Mouse (Mus musculus) embryonic facial prominence, embryonic 12.5 days (tissue): Measurements from ENCODE around the gene Pcbp1. TPM values are rescaled to one million over a fixed set of nuclear protein-coding genes. Genes with fewer than 3 reads are reported as not detected.
A peak's percentile ranks its signal among the peaks of the same experiment; 100 is the strongest.

Experiments used
- ATAC-seq: fragments of 200-750 bp; cut with Nextera tagmentation; 2 replicates; pipeline ENCODE4 v1.8.0; 2017; ENCODE audit not compliant: insufficient number of reproducible peaks, insufficient read depth, low FRiP score, low TSS enrichment
- H3K27ac ChIP-seq: fragments of 300-500 bp; sonication (generic); 2 replicates; pipeline ENCODE4 v1.5.1; 2016; ENCODE audit warnings: mild to moderate bottlenecking
- H3K27me3 ChIP-seq: fragments of 300-500 bp; sonication (generic); 2 replicates; pipeline ENCODE4 v1.6.1; 2016; ENCODE audit warnings: mild to moderate bottlenecking, moderate library complexity
- H3K36me3 ChIP-seq: fragments of 300-500 bp; sonication (generic); 2 replicates; pipeline ENCODE4 v1.6.1; 2016; ENCODE audit warnings: mild to moderate bottlenecking
- H3K4me1 ChIP-seq: fragments of 300-500 bp; sonication (generic); 2 replicates; pipeline ENCODE4 v1.6.1; 2016
- H3K4me2 ChIP-seq: fragments of 300-500 bp; sonication (generic); replicated peaks from 2 replicates; pipeline ENCODE4 v1.6.1; 2016; ENCODE audit warnings: mild to moderate bottlenecking, moderate library complexity
- H3K4me3 ChIP-seq: fragments of 300-500 bp; sonication (generic); 2 replicates; pipeline ENCODE4 v1.5.1; 2016; ENCODE audit warnings: mild to moderate bottlenecking
- H3K9ac ChIP-seq: fragments of 300-500 bp; sonication (generic); 2 replicates; pipeline ENCODE4 v1.6.1; 2016; ENCODE audit warnings: mild to moderate bottlenecking, moderate library complexity
- H3K9me3 ChIP-seq: fragments of 300-500 bp; sonication (generic); 2 replicates; pipeline ENCODE4 v1.6.1; 2016; ENCODE audit warnings: mild to moderate bottlenecking, moderate library complexity
- WGBS: fragments of 180-500 bp; shearing (Covaris S2); methylation state at CpG from one replicate; pipeline ENCODE4 v1.1.7; 2016; 5-methylcytosine and 5-hydroxymethylcytosine counted together
- polyA plus RNA-seq: library from polyadenylated mRNA; unstranded; fragments of >200 nt; fragmentation: Nextera tagmentation; extraction: Ambion mirVana; gene quantifications from 2 replicates; pipeline ENCODE4 v1.2.1, GENCODE M21; 2016

Gene Pcbp1
- polyA plus RNA-seq, 1 experiment from 2014 or later: 537 TPM

GRCm38 (mm10) chr6:86545236-86545635 is 19.1 kb upstream of the Pcbp1 start:
- H3K9ac ChIP-seq: no peak overlapping the region
- H3K36me3 ChIP-seq: peaks cover 58% of the 10 kb centered on the region
- 56% methylated on average over 4 of the region's 4 CpGs for WGBS
- no peaks in the 10 kb centered on the region for H3K27me3 ChIP-seq
- H3K27ac ChIP-seq: no peak overlapping the region
- no peak for ATAC-seq
- no peak overlapping the region for H3K4me3 ChIP-seq
- H3K9me3 ChIP-seq: no peaks in the 10 kb centered on the region; the same call in 1 of the 2 replicates
- H3K4me2 ChIP-seq: no peak overlapping the region
- no peaks in the 10 kb centered on the region for H3K4me1 ChIP-seq

GRCm38 (mm10) chr6:86543869-86544268 is 17.7 kb upstream of the Pcbp1 start:
- ATAC-seq: no peak
- 88% methylated on average over 3 of the region's 3 CpGs for WGBS
- H3K4me2 ChIP-seq: no peak overlapping the region
- H3K27me3 ChIP-seq: no peaks in the 10 kb centered on the region
- no peaks in the 10 kb centered on the region; the same call in 1 of the 2 replicates for H3K9me3 ChIP-seq
- no peaks in the 10 kb centered on the region for H3K4me1 ChIP-seq
- H3K36me3 ChIP-seq: peaks cover 52% of the 10 kb centered on the region
- H3K4me3 ChIP-seq: no peak overlapping the region
- H3K27ac ChIP-seq: no peak overlapping the region
- H3K9ac ChIP-seq: no peak overlapping the region

- Histone ChIP-seq H3K9me3 (no peaks in the 10 kb centered on the region; the same call in 1 of the 2 replicates), H3K36me3 (peaks cover 53% of the 10 kb centered on the region), H3K4me3 (no peak overlapping the region), H3K27me3 (no peaks in the 10 kb centered on the region), H3K9ac (no peak overlapping the region), H3K4me2 (no peak overlapping the region), H3K27ac (no peak overlapping the region), H3K4me1 (no peaks in the 10 kb centered on the region)
- ATAC-seq: no peak
- 97% methylated on average over 13 of the region's 13 CpGs for WGBS
These were observed 16.9 kb upstream of the Pcbp1 start for GRCm38 (mm10) chr6:86543060-86543459.

- Histone ChIP-seq H3K4me2 (no peak overlapping the region), H3K9ac (no peak overlapping the region), H3K36me3 (peaks cover 54% of the 10 kb centered on the region), H3K27me3 (no peaks in the 10 kb centered on the region), H3K4me1 (no peaks in the 10 kb centered on the region), H3K9me3 (no peaks in the 10 kb centered on the region; the same call in 1 of the 2 replicates), H3K4me3 (no peak overlapping the region), H3K27ac (no peak overlapping the region)
- WGBS: 86% methylated on average over 2 of the region's 2 CpGs
- no peak for ATAC-seq
These were observed 15.5 kb upstream of the Pcbp1 start for GRCm38 (mm10) chr6:86541650-86542049.

- H3K36me3 ChIP-seq: peaks cover 17% of the 10 kb centered on the region
- H3K9ac ChIP-seq: no peak overlapping the region
- H3K9me3 ChIP-seq: no peaks in the 10 kb centered on the region
- H3K27ac ChIP-seq: no peak overlapping the region
- H3K27me3 ChIP-seq: no peaks in the 10 kb centered on the region
- 85% methylated on average over 1 of the region's 1 CpGs for WGBS
- H3K4me1 ChIP-seq: peaks cover 4% of the 10 kb centered on the region
- H3K4me2 ChIP-seq: no peak overlapping the region
- H3K4me3 ChIP-seq: no peak overlapping the region
- no peak for ATAC-seq
These were observed 2.3 kb upstream of the Pcbp1 start for GRCm38 (mm10) chr6:86528451-86528785.

GRCm38 (mm10) chr6:86527766-86528450 is 1.8 kb upstream of the Pcbp1 start:
- Histone ChIP-seq H3K9ac (peak overlapping the region; percentile 99; the same call in 1 of the 2 replicates), H3K4me2 (peak overlapping the region; percentile 85), H3K27me3 (no peaks in the 10 kb centered on the region), H3K27ac (peak overlapping the region; percentile 100), H3K4me1 (peaks cover 9% of the 10 kb centered on the region), H3K36me3 (peaks cover 17% of the 10 kb centered on the region), H3K4me3 (peak overlapping the region; percentile 98), H3K9me3 (no peaks in the 10 kb centered on the region)
- ATAC-seq: no peak
- WGBS: 84% methylated on average over 1 of the region's 4 CpGs

- WGBS: 6% methylated on average over 49 of the region's 49 CpGs
- H3K4me2 ChIP-seq: peak overlapping the region; percentile 85
These were observed 1.0 kb upstream of the Pcbp1 start for GRCm38 (mm10) chr6:86526961-86527740.

GRCm38 (mm10) chr6:86525646-86526031 is 482 bp downstream of the Pcbp1 start:
- H3K27ac ChIP-seq: peak overlapping the region; percentile 100
- ATAC-seq: 0 out of 2 replicates have a peak, but pooled peaks have one; percentile 6
- no peaks in the 10 kb centered on the region for H3K27me3 ChIP-seq
- H3K9ac ChIP-seq: peak overlapping the region; percentile 99
- H3K4me2 ChIP-seq: peak overlapping the region; percentile 85
- no peaks in the 10 kb centered on the region for H3K9me3 ChIP-seq
- H3K4me3 ChIP-seq: peak overlapping the region; percentile 98
- WGBS: 0% methylated on average over 28 of the region's 36 CpGs
- peaks cover 9% of the 10 kb centered on the region for H3K4me1 ChIP-seq
- H3K36me3 ChIP-seq: peaks cover 18% of the 10 kb centered on the region

More at GRCm38 (mm10) chr6:86526961-86527740, 1.0 kb upstream of the Pcbp1 start:
- Histone ChIP-seq H3K27ac (peak overlapping the region; percentile 100), H3K27me3 (no peaks in the 10 kb centered on the region), H3K4me1 (peaks cover 9% of the 10 kb centered on the region), H3K9me3 (no peaks in the 10 kb centered on the region), H3K4me3 (peak overlapping the region; percentile 98), H3K9ac (peak overlapping the region; percentile 99), H3K36me3 (peaks cover 16% of the 10 kb centered on the region)
- ATAC-seq: peak; percentile 43; the same call in 1 of the 2 replicates

GRCm38 (mm10) chr6:86524879-86525645 is 1.1 kb downstream of the Pcbp1 start:
- H3K4me1 ChIP-seq: peaks cover 9% of the 10 kb centered on the region
- H3K4me3 ChIP-seq: peak overlapping the region; percentile 98
- H3K4me2 ChIP-seq: peak overlapping the region; percentile 85
- WGBS: under 1% methylated on average over 51 of the region's 51 CpGs
- H3K9ac ChIP-seq: peak overlapping the region; percentile 99
- H3K36me3 ChIP-seq: peaks cover 17% of the 10 kb centered on the region
- no peaks in the 10 kb centered on the region for H3K9me3 ChIP-seq
- ATAC-seq: peak; percentile 8; the same call in 1 of the 2 replicates
- peak overlapping the region; percentile 100 for H3K27ac ChIP-seq
- H3K27me3 ChIP-seq: no peaks in the 10 kb centered on the region

GRCm38 (mm10) chr6:86523755-86524434 is 2.2 kb downstream of the Pcbp1 start:
- Histone ChIP-seq H3K27me3 (no peaks in the 10 kb centered on the region), H3K4me3 (peak overlapping the region; percentile 98), H3K4me1 (peaks cover 9% of the 10 kb centered on the region), H3K36me3 (peaks cover 12% of the 10 kb centered on the region), H3K9ac (peak overlapping the region; percentile 99), H3K4me2 (peak overlapping the region; percentile 85), H3K9me3 (no peaks in the 10 kb centered on the region), H3K27ac (peak overlapping the region; percentile 90)
- WGBS: 1% methylated on average over 15 of the region's 15 CpGs
- no peak for ATAC-seq

GRCm38 (mm10) chr6:86523242-86523754 is 2.8 kb downstream of the Pcbp1 start:
- Histone ChIP-seq H3K9me3 (no peaks in the 10 kb centered on the region), H3K36me3 (peaks cover 12% of the 10 kb centered on the region), H3K4me1 (peaks cover 9% of the 10 kb centered on the region), H3K4me3 (peak overlapping the region; percentile 98), H3K9ac (peak overlapping the region; percentile 99), H3K27me3 (no peaks in the 10 kb centered on the region), H3K27ac (peak overlapping the region; percentile 90), H3K4me2 (peak overlapping the region; percentile 85)
- WGBS: 48% methylated on average over 3 of the region's 3 CpGs
- no peak for ATAC-seq
